Mouse (Mus musculus): ENCODE data around the gene Vcpkmt.
A peak's percentile ranks its signal among the peaks of the same experiment; 100 is the strongest.

Vcpkmt gene

DNA sequence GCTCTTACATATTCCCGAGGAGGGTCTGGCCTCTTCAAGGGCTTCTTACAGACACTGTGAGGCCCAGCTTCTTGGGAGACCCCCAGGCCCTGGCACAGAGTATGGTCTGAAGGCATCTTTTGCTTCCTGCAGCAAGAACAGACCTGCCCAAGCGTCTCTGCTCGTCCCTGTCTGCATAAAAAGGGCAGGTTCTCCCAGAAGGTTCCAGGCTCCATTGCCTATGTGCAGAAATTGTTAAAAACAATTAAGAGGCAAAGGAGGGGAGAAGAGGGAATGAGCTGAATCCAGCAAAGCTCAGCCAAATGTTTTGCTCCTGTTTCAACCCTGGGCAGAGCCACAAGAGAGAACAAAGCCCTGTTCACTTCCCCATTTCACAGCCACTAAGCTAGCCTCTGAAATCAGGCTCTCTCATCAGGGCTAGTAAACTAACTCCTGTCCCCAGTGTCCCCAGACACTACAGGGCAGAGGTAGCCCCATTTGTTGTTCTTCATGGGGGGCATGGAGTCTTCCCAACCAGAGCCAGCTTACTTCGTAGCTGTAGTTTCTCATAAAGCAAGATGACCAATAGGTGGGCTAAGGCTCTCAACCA is 44.4 kb downstream of the Vcpkmt start:
- DNase-seq (ENCODE audit: low spot score in 2 of 2) = peak; percentile 22 to 70

DNA sequence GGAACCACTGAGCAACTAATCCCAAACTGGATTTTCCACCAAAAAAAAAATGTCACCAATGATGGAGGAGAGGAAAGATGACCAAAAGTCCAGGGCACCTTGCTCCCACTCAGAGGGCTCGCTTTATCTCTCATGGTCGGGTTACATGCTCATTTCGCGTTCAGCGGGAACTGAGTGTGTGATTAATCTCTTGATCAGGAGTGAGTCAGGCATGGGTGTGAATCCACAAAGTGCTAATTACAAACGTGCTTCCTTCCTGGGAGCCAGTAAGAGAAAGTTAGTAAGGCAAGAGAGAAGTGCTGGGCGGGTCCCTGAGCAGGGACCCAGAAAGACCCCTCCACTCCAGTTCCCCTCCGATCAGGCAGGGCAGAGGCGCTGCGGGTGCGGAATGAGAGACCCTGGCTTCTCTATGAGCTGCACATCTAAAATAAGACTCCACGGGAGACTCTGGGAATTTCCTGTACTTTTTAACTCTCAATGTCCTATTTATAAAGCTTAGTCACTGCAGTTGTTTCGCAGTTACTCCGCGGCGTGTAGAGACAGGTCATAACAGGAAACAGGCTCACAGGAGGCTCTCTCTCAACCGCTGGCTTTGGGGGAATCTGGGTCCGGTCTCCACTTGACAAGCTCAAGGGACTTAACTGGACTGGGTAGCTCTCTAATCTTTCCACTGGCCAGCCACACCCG is 45.0 kb downstream of the Vcpkmt start:
- DNase-seq (ENCODE audit: low spot score in 2 of 2) = peak in 1 of 2 experiments; percentile 33

- DNase-seq (ENCODE audit: low spot score in 2 of 2) = no peak
Measured at GRCm38 (mm10) chr12:69537243-69537674, 45.6 kb downstream of the Vcpkmt start.

DNA sequence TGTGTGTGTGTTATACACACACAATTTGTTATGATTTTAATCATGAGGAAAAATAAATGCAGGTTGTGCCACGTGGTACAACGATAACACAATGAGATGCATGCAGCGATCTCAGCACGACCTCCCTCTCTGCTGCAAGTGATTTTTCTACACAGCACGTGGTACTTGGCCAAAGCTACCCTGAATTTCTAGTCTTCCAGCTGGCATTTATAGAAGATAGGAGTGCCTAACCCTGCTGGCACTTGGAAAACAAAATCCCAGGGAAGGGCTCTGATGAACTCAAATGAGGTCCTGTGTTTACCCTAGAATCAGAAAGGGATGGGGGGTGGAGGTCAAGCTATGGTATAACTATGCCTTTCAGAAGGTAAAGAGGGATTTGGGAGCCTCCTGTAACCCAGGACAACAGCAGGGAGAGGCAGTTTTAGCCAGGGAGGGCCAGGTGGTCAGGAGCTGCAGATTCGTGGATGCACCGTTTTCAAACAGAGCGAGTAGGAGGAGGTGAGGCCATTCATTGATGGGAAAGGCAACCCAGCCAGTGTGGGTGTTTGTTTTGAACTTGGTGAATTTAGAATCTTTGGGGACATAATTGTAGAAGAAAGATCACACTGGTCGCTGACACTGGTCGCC is 46.1 kb downstream of the Vcpkmt start:
- no peak for DNase-seq (ENCODE audit: low spot score in 2 of 2)

- DNase-seq (ENCODE audit: low spot score in 2 of 2) = no peak
Measured at GRCm38 (mm10) chr12:69533237-69533636, 49.6 kb downstream of the Vcpkmt start.

GRCm38 (mm10) chr12:69532530-69532929 is 50.3 kb downstream of the Vcpkmt start:
- DNase-seq (ENCODE audit: low spot score in 2 of 2) = no peak

DNA sequence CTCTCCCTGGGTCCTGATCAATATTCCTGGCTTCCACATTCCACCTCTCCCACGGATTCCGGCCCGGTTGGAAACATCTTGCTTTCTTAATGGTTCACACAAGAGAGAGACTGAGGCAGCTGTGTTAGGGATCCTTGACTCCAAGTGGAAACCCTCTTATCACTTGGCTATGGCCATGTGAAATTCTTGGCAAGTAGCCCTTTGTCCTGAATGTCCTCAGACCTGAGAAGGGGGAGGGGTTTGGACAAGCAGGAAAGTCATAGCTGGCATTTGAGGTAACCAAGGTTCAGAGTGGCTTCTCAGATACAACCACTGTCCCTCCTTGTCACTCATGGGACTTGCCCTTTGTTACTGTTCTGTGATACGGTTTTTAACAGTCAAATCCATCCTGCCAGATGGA is 50.7 kb downstream of the Vcpkmt start:
- no peak for DNase-seq (ENCODE audit: low spot score in 2 of 2)

DNA sequence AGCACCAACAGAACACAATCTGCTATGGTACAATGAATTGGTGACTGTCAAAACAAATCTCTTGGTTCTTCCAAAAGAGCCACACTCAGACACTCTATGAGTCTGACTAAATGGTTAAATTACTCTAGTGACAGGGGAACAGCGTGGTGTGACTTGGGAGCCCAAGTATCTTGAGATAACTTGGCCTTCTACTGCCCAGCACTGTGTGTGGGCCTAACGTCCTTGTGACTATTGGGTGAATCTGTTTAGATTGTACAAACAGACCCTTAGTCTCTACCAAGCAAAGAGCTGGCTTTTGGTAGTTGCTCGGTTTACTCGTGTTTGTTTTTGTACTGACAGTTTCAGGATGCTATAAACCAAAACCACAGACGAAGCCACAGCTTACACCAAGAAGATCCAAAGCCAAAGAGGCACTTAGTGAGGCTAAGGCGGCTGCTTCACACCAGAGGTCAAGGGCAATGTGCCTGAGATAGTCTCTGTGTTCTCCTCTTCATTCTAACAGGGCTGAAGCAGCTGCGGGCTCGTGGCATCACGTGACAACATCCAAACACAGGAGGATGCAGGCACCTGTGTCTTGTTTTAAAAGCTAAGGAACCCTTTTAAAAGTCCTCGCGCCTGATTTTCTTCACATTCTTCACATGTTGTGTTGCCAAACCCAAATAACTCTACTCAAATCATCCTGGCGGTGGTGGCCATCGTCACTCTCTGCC is 53.0 kb downstream of the Vcpkmt start:
- no peak for DNase-seq (ENCODE audit: low spot score in 2 of 2)

DNA sequence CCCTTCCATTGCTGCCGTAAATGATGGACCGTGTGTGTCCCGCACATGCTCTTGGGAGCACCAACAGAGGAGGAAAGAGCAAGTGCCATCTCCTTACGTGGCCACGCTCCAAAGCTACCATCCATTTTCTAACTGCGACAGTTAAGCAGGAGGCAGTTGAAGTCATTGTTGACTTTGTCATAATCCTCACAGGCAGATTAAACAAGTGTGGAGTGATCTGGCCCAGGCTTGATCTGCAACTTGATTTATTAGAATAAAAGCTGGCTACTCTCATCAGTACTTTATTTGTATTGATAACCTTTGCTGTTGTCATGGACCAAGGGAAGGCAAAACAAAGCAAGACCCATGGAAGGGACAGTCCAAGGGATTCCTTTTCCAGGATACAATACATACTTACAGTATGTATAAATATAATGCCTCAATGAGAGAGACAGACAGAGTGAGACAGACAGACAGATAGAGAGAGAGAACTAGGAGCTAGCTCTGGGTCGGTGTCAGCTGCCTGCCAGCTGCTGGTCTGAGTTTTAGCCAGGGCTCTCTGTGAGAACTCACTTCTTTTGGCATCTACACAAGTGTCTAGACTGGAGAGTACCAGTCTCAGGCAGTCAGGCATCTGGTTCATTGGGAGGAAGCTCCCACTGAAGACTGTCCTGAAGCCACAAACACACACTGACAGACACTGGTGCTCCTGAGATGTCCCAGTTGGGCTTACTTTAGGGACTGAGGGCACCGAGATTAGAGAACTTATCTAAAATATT is 54.4 kb downstream of the Vcpkmt start:
- DNase-seq (ENCODE audit: low spot score in 2 of 2) = no peak

Measured in spleen, postnatal 4 days (tissue).